Mouse (Mus musculus) spleen, adult 2 months (tissue): Measurements from ENCODE around the gene Tm9sf3.

Experiments
- CTCF ChIP-seq: fragments of 200-500 bp; IDR thresholded peaks from 2 replicates; pipeline ENCODE4 v1.5.1; 2011; ENCODE audit warnings: mild to moderate bottlenecking, inconsistent platforms; ENCODE audit not compliant: insufficient read depth, insufficient read length, insufficient replicate concordance; ENCODE audit errors: extremely low read depth
- POLR2A ChIP-seq: fragments of 200-500 bp; IDR thresholded peaks from 2 replicates; pipeline ENCODE4 v1.6.1; 2011; ENCODE audit warnings: low read depth, low read length, inconsistent platforms

DNA sequence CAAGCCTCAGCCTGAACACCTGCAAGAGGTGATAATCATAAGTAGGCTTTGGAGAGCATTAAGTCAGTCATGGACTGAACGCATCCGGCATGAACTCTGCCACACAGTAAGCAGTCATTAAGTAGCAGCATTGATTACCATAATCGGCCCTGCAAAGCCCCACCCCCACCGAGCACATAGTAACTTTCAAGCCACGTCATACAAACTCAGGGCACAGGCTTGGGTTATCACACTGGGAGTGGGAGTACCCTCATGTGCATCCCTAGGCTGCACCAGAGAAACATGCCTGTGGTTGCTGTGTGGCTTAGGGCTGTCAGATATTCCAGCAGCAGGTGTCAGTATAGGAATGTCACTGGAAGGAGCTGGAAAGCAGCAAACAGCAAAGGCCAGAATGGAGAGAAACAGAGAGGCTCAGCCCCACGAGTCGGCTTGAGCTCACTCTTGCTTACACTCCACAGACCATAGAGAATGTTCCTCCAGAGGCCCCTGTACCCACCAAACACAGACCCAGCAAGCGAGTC, 16.0 kb upstream of the Tm9sf3 start:
- TF ChIP-seq CTCF (no peak), POLR2A (no peak)
